Mouse (Mus musculus) CH12.LX (cell line): ENCODE measurements around the gene Ptprk.

Source experiments
- CTCF ChIP-seq, 2 experiments: IDR thresholded peaks in 1 of 2; conservative IDR thresholded peaks in 1 of 2; 2 replicates each; pipeline ENCODE4 v1.5.1; 2011 to 2012; ENCODE audit warnings: low read depth in 2 of 2, low read length in 2 of 2, improper control_type of control experiment in 1 of 2, inconsistent platforms in 1 of 2, mild to moderate bottlenecking in 1 of 2, moderate library complexity in 1 of 2
- E2F4 ChIP-seq: IDR thresholded peaks from 2 replicates; pipeline ENCODE4 v1.6.1; 2011; ENCODE audit warnings: low read depth, low read length, improper control_type of control experiment; ENCODE audit not compliant: insufficient replicate concordance
- HCFC1 ChIP-seq: IDR thresholded peaks from 2 replicates; pipeline ENCODE4 v1.6.1; 2012; ENCODE audit warnings: low read depth, mild to moderate bottlenecking, inconsistent platforms, low read length, improper control_type of control experiment
- TCF12 ChIP-seq: IDR thresholded peaks from 2 replicates; pipeline ENCODE4 v1.6.1; 2014; ENCODE audit warnings: low read depth, mild to moderate bottlenecking, inconsistent platforms, low read length, improper control_type of control experiment
- UBTF ChIP-seq: IDR thresholded peaks from 2 replicates; pipeline ENCODE4 v1.6.1; 2012; ENCODE audit warnings: low read depth, mild to moderate bottlenecking, inconsistent platforms, low read length, improper control_type of control experiment, moderate library complexity
- USF1 ChIP-seq: IDR thresholded peaks from 2 replicates; pipeline ENCODE4 v1.6.1; 2014; ENCODE audit warnings: low read depth, mild to moderate bottlenecking, inconsistent platforms, low read length, improper control_type of control experiment

- TF ChIP-seq TCF12, result no peak
- TF ChIP-seq UBTF, result no peak
- no peak for TF ChIP-seq CTCF (conservative IDR thresholded peaks at IDR 0.05 in 1 of 2, IDR thresholded peaks at IDR 0.05 in 1 of 2; ENCODE audit: low read depth in 2 of 2, low read length in 2 of 2)
- TF ChIP-seq USF1, result no peak
- TF ChIP-seq E2F4, result no peak
- no peak for TF ChIP-seq HCFC1
These were observed 176.8 kb downstream of the Ptprk start for GRCm38 (mm10) chr10:28251385-28251784.
